Mouse (Mus musculus) brain, adult 2 months (tissue): ENCODE measurements at regions not wholly inside any gene's neighbourhood (a gene's known extent, or its start where the extent isn't known, plus 50 kb on each side); places are given as distances from the start of the nearest gene placed in this dataset.

Experiments used
- DNase-seq: peaks from one replicate; pipeline ENCODE4 v3.0.0; 2011; ENCODE audit warnings: low read depth, low spot score

DNA sequence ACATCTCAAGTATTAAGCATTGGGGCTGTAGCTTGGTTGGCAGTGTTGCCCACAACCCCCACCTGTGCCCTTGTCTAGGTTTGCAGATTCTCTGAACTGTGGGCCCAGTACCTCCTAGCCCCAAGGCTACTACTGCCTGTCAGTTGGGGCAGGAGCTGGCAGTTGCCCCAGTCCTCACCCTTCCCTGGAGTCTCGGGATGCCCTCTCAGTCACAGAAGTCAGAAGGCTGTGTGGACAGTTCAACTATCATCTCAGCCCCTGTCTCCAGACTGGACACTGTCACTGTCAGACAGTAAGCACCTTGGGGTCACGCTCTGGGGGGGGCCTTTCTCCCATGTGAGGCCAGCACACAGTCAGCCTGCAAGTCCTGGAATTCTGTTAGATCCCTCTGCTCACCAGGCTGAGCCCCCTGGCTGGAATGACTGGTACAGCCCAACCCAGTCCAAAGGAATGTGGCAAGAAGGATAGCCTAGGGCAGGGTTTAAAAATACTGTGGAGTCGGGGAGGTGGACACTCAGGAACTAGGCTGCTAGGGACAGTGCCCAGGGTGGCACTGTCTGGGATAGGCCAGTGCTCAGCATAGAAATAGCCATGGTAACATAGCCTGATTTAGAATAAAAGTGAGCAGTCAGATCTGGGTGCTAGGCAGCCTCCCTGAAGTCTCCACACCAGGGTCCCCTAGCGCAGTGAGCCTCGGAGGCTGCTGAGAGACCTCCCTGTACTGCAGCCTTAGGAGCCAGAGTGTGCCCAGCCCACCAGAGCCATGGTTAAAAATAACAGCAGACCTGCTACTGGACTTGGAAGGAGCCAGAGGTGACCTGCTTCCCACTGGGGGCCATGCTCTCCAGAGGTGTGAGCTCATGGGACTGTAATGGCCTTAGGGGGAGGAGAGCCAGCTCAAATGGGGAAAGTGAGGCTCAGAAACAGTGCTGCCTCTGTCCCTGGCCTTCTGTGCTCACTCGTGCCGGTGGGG lies 83.1 kb upstream of the Ptpn1 start:
- DNase-seq: no peak

GRCm38 (mm10) chr2:167847281-167848077 lies 84.4 kb upstream of the Ptpn1 start:
- DNase-seq: no peak

- DNase-seq: no peak
Observed at GRCm38 (mm10) chr2:167845370-167845769, 86.5 kb upstream of the Ptpn1 start.

DNA sequence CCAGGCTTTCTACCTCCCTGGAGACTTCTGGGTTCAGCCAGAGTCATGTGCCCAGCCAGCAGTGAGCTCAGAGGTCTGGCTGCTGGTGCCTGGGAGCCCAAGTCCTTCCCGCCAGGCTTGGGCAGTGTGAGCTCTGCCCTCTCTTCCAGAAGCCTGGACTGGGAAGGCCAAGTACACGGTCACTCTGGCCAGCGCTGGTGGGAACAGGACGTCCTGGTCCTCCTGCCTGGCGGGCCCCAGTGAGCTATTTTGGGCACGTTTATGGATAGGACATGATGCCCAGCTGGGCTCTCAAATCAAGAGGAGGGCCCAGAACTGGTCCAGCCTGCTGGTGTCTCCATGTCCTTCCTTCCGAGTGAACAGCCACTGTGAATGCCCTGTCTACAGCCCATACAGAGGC lies 87.3 kb upstream of the Ptpn1 start:
- no peak for DNase-seq

DNA sequence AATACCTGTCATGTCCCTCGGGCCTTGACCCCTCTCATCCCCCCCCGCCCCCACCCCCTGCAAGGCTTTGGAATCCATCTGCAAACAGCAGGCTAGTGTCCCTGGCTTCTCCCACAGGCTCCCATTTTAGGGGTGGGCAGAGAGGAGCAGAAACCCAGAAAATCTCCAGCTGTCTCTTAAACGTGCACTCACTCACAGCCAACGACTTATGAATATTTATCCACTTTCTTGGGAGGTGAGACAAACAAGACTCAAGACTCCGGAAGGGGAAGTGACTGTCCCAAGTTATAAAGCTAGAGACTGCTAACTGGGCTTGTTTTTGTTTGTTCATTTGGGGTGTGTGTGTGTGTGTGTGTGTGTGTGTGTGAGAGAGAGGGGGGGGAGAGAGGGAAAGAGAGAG lies 87.9 kb upstream of the Ptpn1 start:
- peak; percentile 32 for DNase-seq

GRCm38 (mm10) chr2:167842993-167843392 lies 88.9 kb upstream of the Ptpn1 start:
- DNase-seq: no peak

DNA sequence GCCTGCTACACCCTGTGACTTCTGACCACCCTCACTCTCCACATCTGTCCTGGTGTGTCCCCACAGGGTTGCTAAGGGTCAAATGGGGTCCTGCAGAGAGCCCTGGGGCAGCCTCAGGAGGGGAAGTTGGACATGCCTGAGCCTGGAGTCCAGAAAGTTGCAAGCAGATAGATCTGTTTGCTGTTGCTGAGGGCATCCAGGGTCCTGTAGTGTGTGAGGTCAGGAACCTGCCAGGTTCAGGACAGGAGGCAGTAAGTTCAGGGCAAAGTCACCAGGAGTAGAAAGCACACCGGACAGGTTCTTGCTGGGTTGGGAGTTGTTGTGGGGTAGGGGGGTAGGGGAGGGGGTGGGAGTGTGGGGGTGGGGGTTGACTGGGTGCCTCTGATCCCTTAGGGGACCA lies 89.4 kb upstream of the Ptpn1 start:
- DNase-seq: no peak

DNA sequence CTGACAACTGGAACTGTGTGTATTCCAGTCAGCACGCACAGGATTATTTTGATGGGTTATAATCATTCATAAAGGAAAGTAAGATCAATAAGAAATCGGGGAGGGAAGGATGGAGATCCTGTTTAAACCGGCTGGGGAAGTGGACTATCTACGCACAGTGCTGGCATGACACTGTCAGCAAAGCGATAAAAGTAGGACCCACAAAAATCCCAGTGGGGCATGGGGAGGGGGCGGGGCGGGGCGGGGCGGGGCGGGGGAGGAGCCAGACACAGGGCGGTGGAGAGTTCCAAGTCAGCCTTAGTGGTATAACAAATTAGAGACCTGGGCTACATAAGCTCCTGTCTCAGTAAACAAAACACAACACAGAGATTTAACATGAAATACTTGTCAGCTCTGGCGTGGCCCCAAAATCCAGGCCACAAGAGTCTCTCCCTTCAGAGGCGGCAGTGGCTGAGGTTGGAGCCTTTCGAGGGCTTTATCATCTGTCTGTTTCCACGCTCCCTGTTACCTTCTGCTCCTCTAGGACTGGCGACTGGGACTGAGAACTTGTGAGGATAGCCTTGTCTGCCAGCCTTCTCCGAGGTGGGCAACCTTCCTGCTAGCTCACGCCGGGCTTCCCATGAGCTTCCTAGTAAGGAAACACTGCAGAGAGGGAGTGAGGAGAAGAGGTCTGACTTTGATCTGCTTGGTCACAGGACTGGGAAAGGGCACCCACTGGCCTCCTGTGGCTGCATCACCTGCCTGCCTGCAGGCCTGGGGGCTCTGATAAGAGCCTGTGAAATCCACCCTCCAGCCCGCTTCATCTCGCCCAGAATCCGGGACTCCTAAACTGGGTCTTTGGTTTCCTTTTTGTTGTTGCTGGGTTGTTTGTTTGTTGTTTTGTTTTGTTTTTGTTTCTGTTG lies 90.3 kb upstream of the Ptpn1 start:
- no peak for DNase-seq

DNA sequence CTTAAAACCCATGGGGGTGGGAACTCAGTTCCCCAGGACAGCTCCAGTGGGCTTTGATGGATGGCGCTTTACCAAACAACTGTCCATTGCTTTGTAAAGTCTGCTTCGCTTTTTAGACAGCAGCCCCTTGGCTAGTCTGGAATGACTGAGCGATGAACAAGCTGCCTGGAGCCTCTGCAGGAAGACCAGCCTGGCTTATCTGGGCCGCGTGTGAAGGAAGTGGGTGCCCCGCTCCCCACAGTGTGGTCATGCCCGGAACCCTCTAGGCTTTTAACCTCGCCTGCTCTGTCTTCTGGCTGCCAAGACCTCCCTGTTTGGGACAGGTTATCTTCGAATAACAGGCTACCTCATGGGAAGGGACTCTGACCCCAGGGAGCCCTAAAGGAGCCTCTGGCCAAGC lies 91.5 kb upstream of the Ptpn1 start:
- no peak for DNase-seq

DNA sequence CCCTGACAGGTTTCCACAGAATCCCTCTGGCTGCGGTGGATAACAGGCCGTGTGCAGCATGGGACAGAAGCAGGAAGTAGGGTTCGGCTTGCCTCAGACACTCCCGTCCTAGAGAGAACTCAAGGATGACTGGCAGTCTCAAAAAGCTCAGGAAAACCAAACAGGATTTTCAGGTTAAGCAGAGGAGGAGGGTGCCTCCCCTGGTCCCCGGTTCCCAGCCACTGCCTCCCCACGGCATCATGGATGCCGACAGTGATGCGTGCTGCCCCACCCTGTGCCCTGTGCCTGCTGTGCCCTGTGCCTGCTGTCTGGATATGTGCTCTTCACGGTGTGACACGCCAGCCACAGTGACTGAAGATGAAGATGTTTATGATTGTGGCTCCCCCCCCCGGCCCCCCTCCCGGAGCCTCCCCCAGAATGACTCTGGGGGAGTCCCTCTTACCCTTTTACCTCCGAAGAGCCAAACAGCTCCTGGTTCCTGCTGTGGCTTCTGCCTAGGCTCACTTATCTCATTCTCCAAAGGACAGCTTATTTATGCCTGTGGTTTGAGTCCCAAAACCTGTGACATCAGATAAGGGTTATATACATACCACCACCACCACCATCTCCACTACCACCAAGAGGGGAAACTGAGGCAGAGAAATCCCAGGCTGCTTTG lies 92.4 kb upstream of the Ptpn1 start:
- DNase-seq: no peak

DNA sequence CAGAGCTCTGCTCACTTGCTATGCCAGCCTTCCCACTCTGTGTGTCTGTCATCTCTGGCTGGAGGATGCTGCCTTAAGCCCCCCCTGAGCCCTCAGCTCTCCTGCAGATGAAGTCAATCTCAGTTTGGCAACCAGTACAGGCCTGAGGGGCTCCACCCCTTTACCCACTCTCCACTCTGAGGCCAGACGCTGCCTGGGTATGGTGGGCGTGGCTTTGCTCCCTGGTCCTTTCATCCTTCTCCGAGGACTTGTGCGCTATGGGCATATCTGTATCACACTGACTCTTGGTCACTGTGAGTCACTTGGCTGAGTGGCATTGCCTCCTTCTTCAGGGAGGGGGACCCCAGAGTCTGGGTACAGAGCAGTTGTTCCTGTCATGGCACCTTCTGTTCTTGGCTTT lies 94.3 kb upstream of the Ptpn1 start:
- no peak for DNase-seq

DNA sequence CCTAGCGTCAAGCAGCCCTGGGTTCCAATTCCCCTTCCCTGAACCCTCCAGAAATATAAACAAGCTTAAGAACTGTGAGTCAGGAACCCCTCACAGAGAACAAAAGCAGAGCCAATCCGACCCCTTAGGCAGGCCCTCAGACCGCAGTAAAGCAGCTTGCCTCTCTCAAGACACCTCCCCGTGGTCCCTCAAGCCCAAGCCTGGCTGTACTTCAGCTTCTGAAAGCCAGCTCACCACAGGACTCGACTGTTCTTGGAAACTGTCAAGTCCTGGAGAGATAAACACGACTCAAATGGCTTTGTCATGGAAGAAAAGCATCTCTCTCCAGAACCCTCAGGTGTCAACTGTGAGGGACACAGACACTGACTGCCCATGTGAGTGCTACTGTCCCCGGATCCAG lies 95.2 kb upstream of the Ptpn1 start:
- no peak for DNase-seq

DNA sequence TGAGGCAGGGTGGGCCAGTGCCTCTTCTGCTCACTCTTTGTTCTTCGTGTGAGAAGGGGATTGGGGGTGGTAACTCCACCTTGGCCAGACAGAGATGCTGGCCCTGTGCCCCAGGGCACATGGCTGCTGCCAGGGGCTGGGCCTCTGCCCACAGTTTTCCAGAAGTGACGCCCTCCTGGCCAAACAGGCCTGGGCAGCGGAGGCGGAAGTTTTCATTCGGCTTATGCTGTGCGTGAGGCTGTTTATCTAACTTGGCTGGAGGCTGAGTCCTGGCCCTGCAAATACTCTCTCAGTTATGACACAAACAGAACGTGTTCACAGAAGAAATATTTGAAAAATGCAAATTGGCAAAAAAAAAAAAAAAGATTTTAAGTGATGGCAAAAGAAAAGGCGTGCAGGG lies 97.3 kb upstream of the Ptpn1 start:
- no peak for DNase-seq

DNA sequence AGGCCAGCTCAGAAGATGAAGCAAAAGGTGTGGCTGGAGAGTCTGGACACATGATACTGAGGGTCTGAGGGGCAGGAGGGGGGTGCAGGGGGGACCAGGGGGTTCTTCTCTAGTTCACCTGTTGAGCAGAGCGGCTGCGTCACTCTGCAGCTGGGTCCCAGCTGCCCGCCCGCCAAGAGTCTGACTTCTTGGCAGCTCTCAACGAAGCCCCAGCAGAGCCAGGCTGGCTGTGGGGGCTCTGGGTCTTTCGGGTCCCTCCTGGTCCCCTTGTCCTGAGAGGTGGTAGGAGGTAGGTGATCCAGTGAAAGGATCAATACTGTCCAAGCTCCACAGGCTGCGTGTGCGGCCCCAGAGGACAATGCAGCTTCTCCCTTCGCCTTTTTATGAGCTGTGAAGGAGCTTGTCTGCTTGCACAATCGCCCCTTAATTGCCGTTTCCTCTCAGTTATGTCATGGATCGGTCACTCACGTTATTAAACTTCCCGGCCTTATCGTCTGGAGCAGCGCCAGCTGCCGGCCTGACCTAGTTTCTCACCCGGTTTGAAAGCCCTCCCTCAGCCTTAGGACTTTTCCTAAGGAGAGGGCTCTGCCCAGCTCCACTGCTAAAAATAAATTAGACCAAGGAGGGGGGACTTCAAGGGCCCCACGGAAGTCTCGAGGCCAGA lies 98.4 kb upstream of the Ptpn1 start:
- peak; percentile 25 for DNase-seq

GRCm38 (mm10) chr2:167831076-167832039 lies 100.5 kb upstream of the Ptpn1 start:
- DNase-seq: no peak

GRCm38 (mm10) chr2:167828258-167828657 lies 103.6 kb upstream of the Ptpn1 start:
- no peak for DNase-seq

DNA sequence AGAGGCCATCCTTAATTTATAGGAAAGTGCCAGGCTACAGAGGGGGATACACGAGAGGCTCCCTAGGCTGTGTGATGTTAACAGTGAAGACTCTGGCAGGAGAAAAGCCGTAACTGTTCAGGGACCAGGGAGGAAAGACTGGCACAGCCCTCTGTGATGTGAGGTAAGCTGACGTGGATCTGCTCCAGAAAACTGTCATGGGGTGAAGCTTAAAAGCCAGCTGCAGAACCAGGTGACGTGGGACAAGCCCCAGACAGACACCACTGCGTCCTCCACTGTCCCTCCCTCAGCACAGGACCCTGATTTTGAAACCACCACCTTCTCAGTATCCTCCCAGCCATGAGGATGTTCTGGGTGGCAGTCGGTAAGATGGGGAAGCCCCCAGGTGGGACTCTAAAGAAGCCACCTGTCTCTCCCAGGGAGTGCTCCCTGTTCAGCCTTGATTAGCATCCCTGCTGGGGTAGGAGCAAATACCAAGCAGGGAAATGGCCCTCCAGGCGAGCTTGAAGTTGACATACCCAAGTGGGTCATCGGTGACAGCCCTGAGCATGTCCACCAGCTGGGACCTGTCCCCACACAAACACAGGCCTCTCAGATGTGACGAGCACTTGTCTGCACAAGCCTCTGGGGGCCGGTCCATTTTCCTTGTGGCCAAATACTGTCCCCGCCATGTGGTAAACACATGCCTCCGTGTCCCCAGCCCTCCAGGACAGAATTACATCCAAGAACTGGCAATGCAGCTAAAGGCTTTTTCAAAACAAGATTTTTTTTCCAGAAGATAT lies 104.7 kb upstream of the Ptpn1 start:
- no peak for DNase-seq

GRCm38 (mm10) chr2:167823513-167823912 lies 108.3 kb upstream of the Ptpn1 start:
- DNase-seq: no peak

DNA sequence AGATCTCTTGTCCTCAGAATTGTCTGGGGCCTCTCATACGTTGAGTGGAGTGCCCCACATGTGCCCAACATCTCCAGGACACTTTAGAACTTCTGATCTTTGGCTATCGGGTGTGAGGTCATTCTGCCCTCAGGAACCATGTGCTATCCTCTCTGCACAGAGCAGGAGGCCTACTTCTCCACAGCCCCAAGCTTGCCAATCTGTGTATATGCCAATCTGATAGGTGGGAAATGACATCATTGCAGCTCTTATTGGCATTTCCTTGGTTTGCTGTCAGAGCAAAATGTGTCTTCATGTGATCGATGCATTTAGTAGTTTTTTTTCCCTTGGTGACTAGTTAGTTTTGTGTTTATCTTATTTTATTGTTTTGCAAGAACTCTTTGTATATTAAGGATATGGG lies 108.8 kb upstream of the Ptpn1 start:
- no peak for DNase-seq
